Comparison of ENCODE assay signal across 8 mouse cellular contexts in genomic region chr17:23746311-23746710, GRCm38 (mm10). TPM values are rescaled to one million over a fixed set of nuclear protein-coding genes. Genes with fewer than 3 reads are reported as not detected.
DNase-seq lines count a peak whose midpoint lies in the region; TF ChIP-seq lines count a peak whose summit lies in the region.

No protein-coding gene starts in this region.

- no peak overlapping the region for H3K27ac ChIP-seq in left cerebral cortex, adult 2 months

- no peak overlapping the region for H3K4me3 ChIP-seq in left cerebral cortex, adult 2 months

- peak; percentile 9 for TF ChIP-seq CTCF in left cerebral cortex, adult 2 months (IDR thresholded peaks at IDR 0.05)

- intact Hi-C loops in left cerebral cortex, adult 2 months (cut with DNase I), result no loop called here
- intact Hi-C loops in left cerebral cortex, postnatal 14 days (cut with DNase I), result no loop called here

- DNase-seq in left cerebral cortex, adult 2 months (ENCODE audit: extremely low spot score in 1 of 2, low spot score in 2 of 2), result no peak
- DNase-seq in left cerebral cortex, postnatal 14 days (ENCODE audit: low spot score in 2 of 2), result no peak
- DNase-seq in embryo, embryonic 9.5 days (ENCODE audit: extremely low spot score), result peak; percentile 43
- peak; percentile 64 for DNase-seq in induced T-regulatory cell, adult 2 months (ENCODE audit: low read depth)
- DNase-seq in neural tube, embryonic 10.5 days (ENCODE audit: extremely low spot score, low spot score), result peak; percentile 31
- DNase-seq in adrenal gland, postnatal 14 days, result no peak
- no peak for DNase-seq in layer of hippocampus, postnatal 25 days (ENCODE audit: extremely low spot score in 1 of 2, low spot score in 1 of 2)
- DNase-seq in cerebellum, postnatal 14 days, result no peak

RNA-seq across cellular contexts. Expression of gene Kremen2, which starts 0.7 kb away (rescaled TPM):
- under 1 TPM; 0.68 TPM for total RNA-seq in left cerebral cortex, adult 2 months (2021)
- total RNA-seq in left cerebral cortex, postnatal 14 days (2021), result under 1 TPM; 0.40 to 0.48 TPM
- not detected in 2 replicates for total RNA-seq in adrenal gland, postnatal 14 days (2021)
- under 1 TPM; 0.28 to 0.49 TPM for total RNA-seq in layer of hippocampus, postnatal 25 days (2021)

RNA-seq across cellular contexts. Expression of gene Paqr4, which starts 5.6 kb away (rescaled TPM):
- 10 to 100 TPM; 50.9 to 56.0 TPM for total RNA-seq in left cerebral cortex, adult 2 months (2021)
- 10 to 100 TPM; 54.2 to 56.8 TPM for total RNA-seq in left cerebral cortex, postnatal 14 days (2021)
- total RNA-seq in adrenal gland, postnatal 14 days (2021), result 11.3 and 14.3 TPM in 2 replicates
- 10 to 100 TPM; 55.1 to 58.7 TPM for total RNA-seq in layer of hippocampus, postnatal 25 days (2021)

RNA-seq across cellular contexts. Expression of gene Pkmyt1, which starts 20.2 kb away (rescaled TPM):
- 1 to 10 TPM; 4.3 TPM for total RNA-seq in left cerebral cortex, adult 2 months (2021)
- 1 to 10 TPM; 3.3 to 5.7 TPM for total RNA-seq in left cerebral cortex, postnatal 14 days (2021)
- 9.7 and 11.3 TPM in 2 replicates for total RNA-seq in adrenal gland, postnatal 14 days (2021)
- total RNA-seq in layer of hippocampus, postnatal 25 days (2021), result 1 to 10 TPM; 2.7 to 3.7 TPM

RNA-seq across cellular contexts. Expression of gene 1520401A03Rik, which starts 23.7 kb away (rescaled TPM):
- under 1 TPM; 0.23 to 0.32 TPM for total RNA-seq in left cerebral cortex, adult 2 months (2021)
- total RNA-seq in left cerebral cortex, postnatal 14 days (2021), result under 1 TPM in 1 of 2 experiments, not detected in 1; 0.37 TPM
- total RNA-seq in adrenal gland, postnatal 14 days (2021), result 1.9 and 3.8 TPM in 2 replicates
- under 1 TPM; 0.17 to 0.61 TPM for total RNA-seq in layer of hippocampus, postnatal 25 days (2021)

RNA-seq across cellular contexts. Expression of gene Flywch1, which starts 25.1 kb away (rescaled TPM):
- 100 to 1,000 TPM; 425 to 428 TPM for total RNA-seq in left cerebral cortex, adult 2 months (2021)
- total RNA-seq in left cerebral cortex, postnatal 14 days (2021), result 100 to 1,000 TPM; 173 to 185 TPM
- total RNA-seq in adrenal gland, postnatal 14 days (2021), result 44.4 and 46.4 TPM in 2 replicates
- total RNA-seq in layer of hippocampus, postnatal 25 days (2021), result 100 to 1,000 TPM; 263 to 298 TPM

Comparison
In these comparisons a context has a peak if more than half of its experiments do, and no peak if none do; other contexts are left out.
1. DNase-seq: peak in embryo, embryonic 9.5 days (single experiment), induced T-regulatory cell, adult 2 months (single experiment) and neural tube, embryonic 10.5 days (single experiment); none in left cerebral cortex, adult 2 months (0 of 2), left cerebral cortex, postnatal 14 days (0 of 2), adrenal gland, postnatal 14 days (single experiment), layer of hippocampus, postnatal 25 days (0 of 2) and cerebellum, postnatal 14 days (0 of 2).